Mouse (Mus musculus) cortical plate, adult 2 months (tissue): ENCODE results near the gene Chid1.

Source experiments
- CTCF ChIP-seq: fragments of 200-500 bp; IDR thresholded peaks from 2 replicates; pipeline ENCODE4 v1.5.1; 2011; ENCODE audit warnings: mild to moderate bottlenecking, control low read depth, low read length; ENCODE audit not compliant: insufficient read depth; ENCODE audit errors: extremely low read depth
- POLR2A ChIP-seq: fragments of 200-500 bp; IDR thresholded peaks from 2 replicates; pipeline ENCODE4 v1.6.1; 2011; ENCODE audit warnings: mild to moderate bottlenecking, low read length, control low read depth; ENCODE audit not compliant: insufficient read depth; ENCODE audit errors: extremely low read depth

DNA sequence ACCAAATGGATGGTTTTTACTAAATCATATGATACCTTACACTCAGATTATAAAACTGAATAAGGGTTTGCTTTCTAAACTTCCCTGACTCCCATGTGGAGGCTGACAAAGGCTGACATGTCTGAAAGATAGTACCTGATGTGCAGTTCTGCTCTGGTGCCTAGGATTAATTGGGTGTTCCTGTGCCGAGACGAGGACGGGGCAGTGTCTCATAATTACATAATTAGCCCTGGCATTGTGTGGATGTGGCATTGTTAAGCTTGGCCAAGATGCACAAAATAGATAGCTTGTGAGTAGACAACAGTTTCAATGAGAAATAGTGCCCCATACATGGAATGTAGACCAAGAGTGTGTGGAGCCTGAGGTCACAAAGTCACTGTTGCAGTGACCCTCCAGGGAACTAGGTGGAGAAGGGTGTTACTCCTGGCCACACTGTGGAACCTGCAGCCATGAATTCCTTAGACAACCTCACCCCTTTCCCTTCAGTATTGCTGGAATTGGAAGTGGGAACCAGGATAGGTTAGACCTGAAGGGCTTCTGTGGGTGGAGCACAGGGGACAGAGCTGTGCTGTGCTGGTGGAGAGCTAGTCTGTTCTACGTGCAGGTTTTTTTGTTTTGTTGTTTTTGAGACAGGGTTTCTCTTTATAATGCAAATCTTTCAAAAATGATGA lies 31.1 kb upstream of the Chid1 start:
- TF ChIP-seq CTCF, result no peak
- TF ChIP-seq POLR2A, result no peak
